ENCODE assay signal across 8 mouse cellular contexts in genomic region chr4:114405682-114406354, GRCm38 (mm10). TPM values are rescaled to one million over a fixed set of nuclear protein-coding genes. Genes with fewer than 3 reads are reported as not detected.
DNase-seq lines count a peak whose midpoint lies in the region; ATAC-seq and TF ChIP-seq lines count a peak whose summit lies in the region.

No protein-coding gene starts in this region.

- peak; percentile 70; the same call in 1 of the 2 replicates for ATAC-seq in heart, embryonic 13.5 days (ENCODE audit: extremely low read depth, insufficient number of reproducible peaks, low FRiP score, low TSS enrichment)
- peak; percentile 78 for ATAC-seq in kidney, postnatal 0 days (replicated peaks; ENCODE audit: low FRiP score, low read depth)
- ATAC-seq in monocyte, adult 5-6 weeks (replicated peaks; ENCODE audit: insufficient number of reproducible peaks, low FRiP score, low TSS enrichment, poor library complexity, severe bottlenecking) = 0 out of 2 replicates have a peak, but pooled peaks have one; percentile 24

- under 1% methylated on average over 44 of the region's 74 CpGs for WGBS in heart, embryonic 13.5 days
- whole genome bisulfite sequencing in kidney, postnatal 0 days = under 1% methylated on average over 41 of the region's 74 CpGs

- peak overlapping the region; percentile 88 for H3K9ac ChIP-seq in heart, embryonic 13.5 days
- peak overlapping the region; percentile 80 for H3K9ac ChIP-seq in kidney, postnatal 0 days (ENCODE audit: low read depth, low read length)

- H3K4me2 ChIP-seq in heart, embryonic 13.5 days = peak overlapping the region; percentile 98
- H3K4me2 ChIP-seq in kidney, postnatal 0 days (ENCODE audit: low read length) = peak overlapping the region; percentile 98

- H3K27ac ChIP-seq in heart, embryonic 13.5 days (replicated peaks) = peak overlapping the region; percentile 86
- peak overlapping the region; percentile 92 for H3K27ac ChIP-seq in kidney, postnatal 0 days

- peak overlapping the region; percentile 77 for H3K4me3 ChIP-seq in heart, embryonic 13.5 days
- H3K4me3 ChIP-seq in kidney, postnatal 0 days (replicated peaks; ENCODE audit: low read depth, low read length) = peak overlapping the region; percentile 78

- H3K9me3 ChIP-seq in heart, embryonic 13.5 days = no peaks in the 10 kb centered on the region
- H3K9me3 ChIP-seq in kidney, postnatal 0 days (replicated peaks; ENCODE audit: low read length) = no peaks in the 10 kb centered on the region

- peaks cover 19% of the 10 kb centered on the region for H3K4me1 ChIP-seq in heart, embryonic 13.5 days
- peaks cover 24% of the 10 kb centered on the region for H3K4me1 ChIP-seq in kidney, postnatal 0 days (replicated peaks; ENCODE audit: insufficient read depth, low read length)

- DNase-seq in 3134 (ENCODE audit: extremely low read depth, insufficient read length, low spot score) (peak; percentile 86), liver (peak; percentile 79)
- DNase-seq in c-Kit-negative CD71-positive TER-119-positive erythroid progenitor cells, embryonic 14.5 days (ENCODE audit: low read depth, low spot score) = peak; percentile 8
- peak; percentile 86 for DNase-seq in fibroblast of lung, adult 2 months (ENCODE audit: low read depth)
- DNase-seq in kidney, postnatal 0 days (ENCODE audit: low spot score) = peak; percentile 96
- peak; percentile 22 to 38 for DNase-seq in spleen, postnatal 36 days (ENCODE audit: low spot score in 2 of 2)

- peak; percentile 99 for TF ChIP-seq CTCF in kidney, postnatal 0 days (IDR thresholded peaks at IDR 0.05; ENCODE audit: low read depth)

- H3K36me3 ChIP-seq in heart, embryonic 13.5 days = no peaks in the 10 kb centered on the region
- no peaks in the 10 kb centered on the region for H3K36me3 ChIP-seq in kidney, postnatal 0 days (ENCODE audit: insufficient read depth, low read length)

- H3K27me3 ChIP-seq in heart, embryonic 13.5 days (replicated peaks) = peaks cover 89% of the 10 kb centered on the region
- peaks cover 9% of the 10 kb centered on the region; the same call in 1 of the 2 replicates for H3K27me3 ChIP-seq in kidney, postnatal 0 days (ENCODE audit: insufficient read depth, low read length)

RNA-seq across cellular contexts. Expression of gene Trabd2b, which starts 0.7 kb away (rescaled TPM):
- polyA plus RNA-seq in heart, embryonic 13.5 days (2015; fragmentation: Nextera tagmentation; extraction: Ambion mirVana) = 1.2 and 1.7 TPM in 2 replicates
- 5.2 and 5.8 TPM in 2 replicates for polyA plus RNA-seq in kidney, postnatal 0 days (2015; fragmentation: Nextera tagmentation; extraction: Ambion mirVana)
- 0.19 to 0.53 TPM (median 0.38 TPM) in 3 replicates for total RNA-seq in monocyte, adult 5-6 weeks (2017)

Comparison
In these comparisons a context has a peak if more than half of its experiments do, and no peak if none do; other contexts are left out.
1. Peak in every context shown above with its lines: DNase-seq, ATAC-seq, H3K4me3 ChIP-seq and H3K27ac ChIP-seq.
2. DNase-seq: peak in every context shown above with its lines; median percentile 96 in kidney, postnatal 0 days; 86 in 3134; 86 in fibroblast of lung, adult 2 months; 79 in liver; 30 in spleen, postnatal 36 days; 8 in c-Kit-negative CD71-positive TER-119-positive erythroid progenitor cells, embryonic 14.5 days.
3. ATAC-seq: peak in every context shown above with its lines; median percentile 78 in kidney, postnatal 0 days; 70 in heart, embryonic 13.5 days; 24 in monocyte, adult 5-6 weeks.